Mouse (Mus musculus) hindbrain, embryonic 15.5 days (tissue): ENCODE measurements around the gene Ascl3. TPM values are rescaled to one million over a fixed set of nuclear protein-coding genes. Genes with fewer than 3 reads are reported as not detected.

Source experiments
- ATAC-seq: fragments of 200-750 bp; cut with Nextera tagmentation; 2 replicates; pipeline ENCODE4 v1.8.0; 2017; ENCODE audit warnings: low read depth, moderate number of reproducible peaks, moderate TSS enrichment; ENCODE audit not compliant: low FRiP score
- H3K27ac ChIP-seq: fragments of 300-500 bp; sonication (generic); replicated peaks from 2 replicates; pipeline ENCODE4 v1.5.1; 2015; ENCODE audit warnings: mild to moderate bottlenecking, inconsistent platforms
- H3K27me3 ChIP-seq: fragments of 300-500 bp; sonication (generic); 2 replicates; pipeline ENCODE4 v1.6.1; 2015; ENCODE audit warnings: control low read depth, inconsistent platforms
- H3K36me3 ChIP-seq: fragments of 300-500 bp; sonication (generic); 2 replicates; pipeline ENCODE4 v1.6.1; 2015; ENCODE audit warnings: control low read depth, inconsistent platforms
- H3K4me1 ChIP-seq: fragments of 300-500 bp; sonication (generic); replicated peaks from 2 replicates; pipeline ENCODE4 v1.6.1; 2015; ENCODE audit warnings: control low read depth, inconsistent platforms
- H3K4me2 ChIP-seq: fragments of 300-500 bp; sonication (generic); 2 replicates; pipeline ENCODE4 v1.6.1; 2015; ENCODE audit warnings: moderate library complexity, mild to moderate bottlenecking, inconsistent platforms
- H3K4me3 ChIP-seq: fragments of 300-500 bp; sonication (generic); 2 replicates; pipeline ENCODE4 v1.5.1; 2015; ENCODE audit warnings: mild to moderate bottlenecking, inconsistent platforms
- H3K9ac ChIP-seq: fragments of 300-500 bp; sonication (generic); 2 replicates; pipeline ENCODE4 v1.6.1; 2015; ENCODE audit warnings: inconsistent platforms
- H3K9me3 ChIP-seq: fragments of 300-500 bp; sonication (generic); 2 replicates; pipeline ENCODE4 v1.6.1; 2016; ENCODE audit warnings: control low read depth, inconsistent platforms
- WGBS: fragments of 180-500 bp; shearing (Covaris S2); methylation state at CpG from one replicate; pipeline ENCODE4 v1.1.7; 2015; 5-methylcytosine and 5-hydroxymethylcytosine counted together
- polyA plus RNA-seq: library from polyadenylated mRNA; unstranded; fragments of >200 nt; fragmentation: Nextera tagmentation; extraction: Ambion mirVana; gene quantifications from 2 replicates; pipeline ENCODE4 v1.2.1, GENCODE M21; 2015

The Ascl3 gene
- polyA plus RNA-seq, 1 experiment from 2014 or later = not detected

DNA sequence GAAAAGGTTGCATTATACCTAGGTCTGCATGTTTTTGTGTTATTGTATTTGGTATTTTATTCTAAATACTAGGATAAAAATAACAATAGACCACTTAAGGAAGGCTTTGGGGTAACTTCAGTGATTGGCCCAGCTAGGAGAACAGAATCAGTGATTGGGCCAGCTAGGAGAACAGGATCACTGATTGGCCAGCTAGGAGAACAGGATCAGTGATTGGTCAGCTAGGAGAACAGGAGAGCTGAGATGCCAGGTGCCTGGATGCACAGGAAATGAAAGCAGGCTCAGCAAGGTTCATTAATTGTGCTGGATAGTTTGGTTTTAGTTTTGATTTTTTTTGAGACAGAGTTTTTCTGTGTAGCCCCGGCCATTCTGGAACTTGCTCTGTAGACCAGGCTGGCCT is 50.6 kb downstream of the Ascl3 start:
- no peak overlapping the region for H3K4me2 ChIP-seq
- no peaks in the 10 kb centered on the region for H3K9me3 ChIP-seq
- no peak overlapping the region for H3K27ac ChIP-seq
- ATAC-seq = no peak
- no peak overlapping the region for H3K9ac ChIP-seq
- no peaks in the 10 kb centered on the region for H3K36me3 ChIP-seq
- H3K4me1 ChIP-seq = no peaks in the 10 kb centered on the region
- H3K4me3 ChIP-seq = no peak overlapping the region
- H3K27me3 ChIP-seq = no peaks in the 10 kb centered on the region
- WGBS = 100% methylated on average over 1 of the region's 1 CpGs

DNA sequence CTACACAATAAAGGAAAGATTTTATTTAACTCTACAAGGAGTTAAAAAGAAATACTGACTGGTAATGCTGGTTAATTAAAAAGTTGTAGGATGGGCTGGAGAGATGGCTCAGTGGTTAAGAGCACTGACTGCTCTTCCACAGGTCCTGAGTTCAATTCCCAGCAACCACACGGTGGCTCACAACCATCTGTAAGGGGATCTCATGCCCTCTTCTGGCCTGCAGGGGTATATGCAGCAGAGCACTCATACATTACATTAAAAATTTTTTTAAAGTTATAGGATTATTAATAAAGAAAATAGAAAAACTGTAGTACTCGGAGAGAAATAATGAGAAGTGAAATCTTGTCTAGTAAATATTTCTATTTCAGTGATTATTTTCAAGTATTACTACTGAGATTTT is 51.2 kb downstream of the Ascl3 start:
- WGBS = 95% methylated on average over 2 of the region's 2 CpGs
- H3K4me3 ChIP-seq = no peak overlapping the region
- no peak for ATAC-seq

More for the DNA sequence above, 51.2 kb downstream of the Ascl3 start:
- Histone ChIP-seq H3K9ac (no peak overlapping the region), H3K4me2 (no peak overlapping the region), H3K27ac (no peak overlapping the region), H3K4me1 (no peaks in the 10 kb centered on the region), H3K9me3 (no peaks in the 10 kb centered on the region), H3K36me3 (no peaks in the 10 kb centered on the region), H3K27me3 (no peaks in the 10 kb centered on the region)

Other genes with a start within 250 kb of the Ascl3 start
- gene Trim66, start 223.6 kb downstream of the Ascl3 start, polyA plus RNA-seq = 0.79 and 0.81 TPM in 2 replicates
- gene Rpl27a, start 212.6 kb downstream of the Ascl3 start, polyA plus RNA-seq = 80.2 and 81.4 TPM in 2 replicates
- gene St5, start 28.1 kb downstream of the Ascl3 start, polyA plus RNA-seq = 21.3 and 26.2 TPM in 2 replicates
- gene Akip1, start 28.0 kb downstream of the Ascl3 start, polyA plus RNA-seq = 15.3 and 17.5 TPM in 2 replicates
- 0.09 and 0.32 TPM in 2 replicates for gene BC051019, start 7.9 kb downstream of the Ascl3 start, polyA plus RNA-seq
- 124 and 126 TPM in 2 replicates for gene Tmem9b, start 21.1 kb upstream of the Ascl3 start, polyA plus RNA-seq
- 11.9 and 13.4 TPM in 2 replicates for gene Nrip3, start 50.3 kb upstream of the Ascl3 start, polyA plus RNA-seq
- gene Scube2, start 134.0 kb upstream of the Ascl3 start, polyA plus RNA-seq = 2.1 and 3.3 TPM in 2 replicates
- 44.6 TPM in 2 replicates for gene Dennd5a, start 228.7 kb upstream of the Ascl3 start, polyA plus RNA-seq